Mouse (Mus musculus) cerebellum, adult (tissue): ENCODE results near the gene Fbxw18.
"Not testable (repeated sequence)": the region's sequence is repeated elsewhere in the genome, so short reads cannot be mapped to it uniquely, and the experiment has no call there.

Experiments used
- ATAC-seq: cut with Nextera tagmentation; 2 replicates; pipeline ENCODE4 v1.9.2; 2017; ENCODE audit warnings: mild to moderate bottlenecking, moderate library complexity, mixed read lengths; ENCODE audit not compliant: insufficient number of reproducible peaks, low FRiP score, low TSS enrichment

Gene Fbxw18

GRCm38 (mm10) chr9:109702600-109702999, at the start of gene Fbxw18:
TSS of gene Fbxw18 (minus strand) at chr9:109702700.
- ATAC-seq, result not testable (repeated sequence)

- not testable (repeated sequence) for ATAC-seq
These were observed 43.5 kb upstream of the Fbxw18 start, which contains the start of gene Fbxw26 for GRCm38 (mm10) chr9:109745989-109746388. TSS of gene Fbxw26 (minus strand) at chr9:109746089.

- ATAC-seq, result no peak
These were observed 17.2 kb downstream of the Fbxw18 start for GRCm38 (mm10) chr9:109685299-109685698.

- not testable (repeated sequence) for ATAC-seq
These were observed 37.9 kb downstream of the Fbxw18 start, which contains the start of gene Fbxw25 for GRCm38 (mm10) chr9:109664552-109664951. TSS of gene Fbxw25 (minus strand) at chr9:109664652.
